Mouse (Mus musculus) cerebellum, adult 2 months (tissue): Measurements from ENCODE around the gene Nfe2l2. TPM values are rescaled to one million over a fixed set of nuclear protein-coding genes. Genes with fewer than 3 reads are reported as not detected.
A peak's percentile ranks its signal among the peaks of the same experiment; 100 is the strongest.
"Not testable (repeated sequence)": the region's sequence is repeated elsewhere in the genome, so short reads cannot be mapped to it uniquely, and the experiment has no call there.

ENCODE experiments used
- DNase-seq, 2 experiments: peaks; one replicate each; pipeline ENCODE4 v3.0.0; 2021
- H3K27ac ChIP-seq: fragments of 200-500 bp; 2 replicates; pipeline ENCODE4 v1.5.1; 2012; ENCODE audit warnings: low read length, control low read depth, inconsistent platforms; ENCODE audit not compliant: insufficient read depth
- H3K27me3 ChIP-seq: fragments of 200-500 bp; 2 replicates; pipeline ENCODE4 v1.6.1; 2012; ENCODE audit warnings: inconsistent platforms, mild to moderate bottlenecking, low read length, moderate library complexity; ENCODE audit not compliant: control insufficient read depth, insufficient read depth
- H3K4me1 ChIP-seq: fragments of 200-500 bp; 2 replicates; pipeline ENCODE4 v1.6.1; 2011; ENCODE audit warnings: low read length; ENCODE audit not compliant: control insufficient read depth, insufficient read depth
- H3K4me3 ChIP-seq: fragments of 200-500 bp; replicated peaks from 2 replicates; pipeline ENCODE3; 2011; ENCODE audit warnings: mild to moderate bottlenecking, low read depth, low read length, control low read depth; ENCODE audit not compliant: insufficient read depth
- CTCF ChIP-seq: fragments of 200-500 bp; IDR thresholded peaks from 2 replicates; pipeline ENCODE4 v1.5.1; 2011; ENCODE audit warnings: low read depth, mild to moderate bottlenecking, control low read depth, low read length, moderate library complexity, borderline replicate concordance; ENCODE audit not compliant: insufficient read depth
- POLR2A ChIP-seq: fragments of 200-500 bp; IDR thresholded peaks from 2 replicates; pipeline ENCODE4 v1.6.1; 2011; ENCODE audit warnings: low read length, control low read depth, borderline replicate concordance; ENCODE audit not compliant: insufficient read depth
- WGBS: fragments of 180-500 bp; shearing (Covaris S2); methylation state at CpG from one replicate; pipeline ENCODE4 v1.1.7; 2018; 5-methylcytosine and 5-hydroxymethylcytosine counted together
- polyA plus RNA-seq: library from polyadenylated mRNA; depleted of rRNA; stranded (reverse); fragments of >200 nt; gene quantifications from 2 replicates; pipeline ENCODE4 v1.2.3, GENCODE M21; 2012

Gene Nfe2l2
- polyA plus RNA-seq, 1 experiment: 18.6 TPM

DNA sequence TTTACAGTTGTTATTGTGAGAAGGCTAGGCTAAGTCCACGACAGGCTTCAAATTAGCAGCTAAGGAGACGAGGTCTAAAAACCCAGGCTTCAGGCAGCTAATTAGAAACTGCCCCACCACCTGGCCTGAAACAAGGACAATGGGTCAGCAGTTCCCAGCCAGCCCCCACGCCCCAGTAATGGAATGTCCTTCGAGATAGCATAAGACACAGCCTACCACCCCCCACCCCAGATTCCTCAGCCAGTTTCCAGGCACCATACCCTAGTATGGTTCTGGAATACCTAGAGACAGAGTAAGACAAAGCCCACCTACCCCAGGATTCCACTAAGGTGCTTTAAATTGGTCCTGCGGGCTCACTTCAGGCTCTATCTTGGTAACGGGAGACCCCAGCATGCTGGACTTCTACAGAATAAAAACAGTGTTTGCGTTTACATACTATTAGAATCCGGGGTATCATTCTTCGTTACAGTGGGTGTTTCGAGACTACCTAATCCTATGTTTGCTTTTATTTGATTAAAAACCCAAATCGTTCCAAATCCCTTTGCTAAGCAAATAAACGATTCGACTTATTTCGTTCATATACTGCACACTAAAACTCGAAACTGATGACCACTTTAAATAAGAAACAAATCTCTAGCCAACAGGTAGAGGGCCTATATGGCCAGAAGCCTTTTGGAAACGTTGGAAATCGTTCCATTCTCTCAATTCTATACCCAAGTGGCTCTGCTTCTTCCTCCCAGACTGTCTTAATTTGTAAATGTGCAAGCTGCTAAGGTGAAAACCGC is 46.3 kb downstream of the Nfe2l2 start:
- H3K4me3 ChIP-seq: peak overlapping the region; percentile 89
- WGBS: 6% methylated on average over 18 of the region's 18 CpGs
- H3K27me3 ChIP-seq: no peaks in the 10 kb centered on the region
- DNase-seq: peak; percentile 27 to 37
- H3K4me1 ChIP-seq: no peaks in the 10 kb centered on the region
- peak overlapping the region; percentile 93 for H3K27ac ChIP-seq
- TF ChIP-seq CTCF (no peak), POLR2A (no peak)

- Histone ChIP-seq H3K4me1 (no peaks in the 10 kb centered on the region), H3K27ac (no peak overlapping the region), H3K27me3 (no peaks in the 10 kb centered on the region), H3K4me3 (no peak overlapping the region)
- TF ChIP-seq CTCF (no peak), POLR2A (no peak)
- 96% methylated on average over 5 of the region's 5 CpGs for WGBS
- DNase-seq: no peak
Measured at GRCm38 (mm10) chr2:75656924-75657323, 47.5 kb downstream of the Nfe2l2 start.

GRCm38 (mm10) chr2:75654679-75655078 is 49.8 kb downstream of the Nfe2l2 start:
- 100% methylated on average over 1 of the region's 1 CpGs for WGBS

DNA sequence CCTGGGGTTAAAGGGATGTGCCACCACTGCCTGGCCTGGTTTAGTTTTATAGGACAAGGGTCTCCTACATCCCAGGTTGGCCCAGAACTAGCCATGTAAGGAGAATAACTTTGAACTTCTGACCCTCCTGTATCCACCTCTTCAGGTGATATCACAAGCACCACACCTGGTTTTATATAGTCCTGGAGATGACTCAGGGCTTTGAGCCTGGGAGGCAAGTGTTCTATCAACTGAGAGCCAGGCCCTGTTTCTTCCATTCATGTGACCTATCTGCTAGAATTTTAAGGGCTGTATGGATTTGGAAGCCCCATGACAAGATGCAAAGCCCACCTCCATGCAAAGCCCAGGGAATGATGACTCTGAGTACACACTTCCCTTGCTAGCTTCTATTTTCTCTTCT is 51.3 kb downstream of the Nfe2l2 start:
- Histone ChIP-seq H3K4me1 (no peaks in the 10 kb centered on the region), H3K27me3 (no peaks in the 10 kb centered on the region), H3K27ac (no peak overlapping the region), H3K4me3 (no peak overlapping the region)
- no peak for DNase-seq
- TF ChIP-seq CTCF (no peak), POLR2A (no peak)

More at GRCm38 (mm10) chr2:75654679-75655078, 49.8 kb downstream of the Nfe2l2 start:
- no peaks in the 10 kb centered on the region for H3K4me1 ChIP-seq
- H3K27me3 ChIP-seq: no peaks in the 10 kb centered on the region
- H3K4me3 ChIP-seq: no peak overlapping the region
- no peak for DNase-seq
- no peak overlapping the region for H3K27ac ChIP-seq
- TF ChIP-seq CTCF (no peak), POLR2A (no peak)

GRCm38 (mm10) chr2:75650437-75650836 is 54.0 kb downstream of the Nfe2l2 start:
- 94% methylated on average over 1 of the region's 1 CpGs for WGBS
- no peak overlapping the region for H3K4me3 ChIP-seq
- H3K27ac ChIP-seq: no peak overlapping the region
- no peaks in the 10 kb centered on the region for H3K4me1 ChIP-seq
- TF ChIP-seq CTCF (no peak), POLR2A (no peak)
- DNase-seq: no peak
- no peaks in the 10 kb centered on the region for H3K27me3 ChIP-seq

DNA sequence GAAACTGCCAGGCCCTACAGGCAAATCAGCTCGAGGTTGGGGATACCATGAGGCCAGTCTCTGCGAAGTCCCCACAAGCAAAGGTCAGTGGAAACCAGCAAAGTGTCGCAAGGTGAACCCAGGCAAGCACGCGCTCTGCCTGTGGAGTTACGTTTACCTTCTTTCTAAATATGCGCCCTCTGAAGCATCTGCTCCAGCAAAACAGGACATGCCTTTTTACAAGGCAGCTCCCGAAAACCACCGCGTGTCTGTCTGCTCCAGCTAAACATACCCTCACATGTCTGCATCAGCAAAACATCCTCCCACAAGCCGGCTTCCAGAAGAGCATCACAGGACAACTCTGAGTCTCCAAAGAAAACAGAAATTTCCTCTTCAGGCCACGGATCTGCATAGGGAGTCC is 59.2 kb downstream of the Nfe2l2 start:
- H3K4me1 ChIP-seq: no peaks in the 10 kb centered on the region
- no peaks in the 10 kb centered on the region for H3K27me3 ChIP-seq
- no peak overlapping the region for H3K4me3 ChIP-seq
- WGBS: 93% methylated on average over 12 of the region's 12 CpGs
- no peak for TF ChIP-seq POLR2A
- TF ChIP-seq CTCF: no peak
- no peak overlapping the region for H3K27ac ChIP-seq
- DNase-seq: no peak

- Histone ChIP-seq H3K27ac (no peak overlapping the region), H3K4me1 (no peaks in the 10 kb centered on the region), H3K27me3 (no peaks in the 10 kb centered on the region), H3K4me3 (no peak overlapping the region)
- DNase-seq: no peak
- TF ChIP-seq POLR2A: no peak
- no peak for TF ChIP-seq CTCF
- 93% methylated on average over 6 of the region's 6 CpGs for WGBS
Measured at GRCm38 (mm10) chr2:75643950-75644349, 60.5 kb downstream of the Nfe2l2 start.

GRCm38 (mm10) chr2:75642795-75643550 is 61.5 kb downstream of the Nfe2l2 start:
- Histone ChIP-seq H3K27ac (no peak overlapping the region), H3K4me1 (no peaks in the 10 kb centered on the region), H3K4me3 (no peak overlapping the region), H3K27me3 (no peaks in the 10 kb centered on the region)
- TF ChIP-seq CTCF: no peak
- TF ChIP-seq POLR2A: no peak
- DNase-seq: no peak
- WGBS: 77% methylated on average over 8 of the region's 8 CpGs

GRCm38 (mm10) chr2:75642312-75642711 is 62.1 kb downstream of the Nfe2l2 start:
- WGBS: 89% methylated on average over 4 of the region's 4 CpGs
- DNase-seq, H3K27ac ChIP-seq, H3K4me1 ChIP-seq, H3K4me3 ChIP-seq, H3K27me3 ChIP-seq: not testable (repeated sequence)

- WGBS: 21% methylated on average over 11 of the region's 12 CpGs
- not testable (repeated sequence) for DNase-seq, H3K27me3 ChIP-seq, H3K27ac ChIP-seq, H3K4me1 ChIP-seq, H3K4me3 ChIP-seq
Measured at GRCm38 (mm10) chr2:75639535-75639934, 64.9 kb downstream of the Nfe2l2 start.

DNA sequence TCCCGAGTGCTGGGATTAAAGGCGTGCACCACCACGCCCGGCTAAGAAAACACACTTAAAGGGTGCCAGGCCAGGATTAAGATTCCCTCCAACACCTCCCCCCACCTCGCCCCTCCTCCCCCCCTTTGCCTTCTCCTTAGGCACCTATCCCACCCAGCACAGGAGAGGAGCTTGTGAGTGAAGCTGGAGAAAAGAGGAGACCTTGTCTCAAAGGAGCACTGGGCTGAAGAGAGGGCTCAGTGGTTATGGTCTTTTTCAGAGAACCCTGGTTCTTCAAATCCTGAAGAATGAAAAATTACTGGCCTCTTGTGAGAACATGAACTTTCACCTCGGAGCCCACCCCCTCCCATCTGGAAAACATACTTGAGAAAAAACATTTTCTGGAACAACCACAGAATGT is 66.6 kb downstream of the Nfe2l2 start:
- H3K27me3 ChIP-seq, DNase-seq, H3K4me1 ChIP-seq, H3K4me3 ChIP-seq, H3K27ac ChIP-seq: not testable (repeated sequence)
- 91% methylated on average over 6 of the region's 6 CpGs for WGBS
